Mouse (Mus musculus) heart, postnatal 0 days (tissue): ENCODE measurements around the gene Ankrd17.

Experiments used
- CTCF ChIP-seq: IDR thresholded peaks from 2 replicates; pipeline ENCODE4 v1.5.1; 2016; ENCODE audit warnings: antibody characterized with exemption, control low read depth, low read depth
- EP300 ChIP-seq: IDR thresholded peaks from 2 replicates; pipeline ENCODE4 v1.6.1; 2016; ENCODE audit warnings: antibody characterized with exemption, low read depth

DNA sequence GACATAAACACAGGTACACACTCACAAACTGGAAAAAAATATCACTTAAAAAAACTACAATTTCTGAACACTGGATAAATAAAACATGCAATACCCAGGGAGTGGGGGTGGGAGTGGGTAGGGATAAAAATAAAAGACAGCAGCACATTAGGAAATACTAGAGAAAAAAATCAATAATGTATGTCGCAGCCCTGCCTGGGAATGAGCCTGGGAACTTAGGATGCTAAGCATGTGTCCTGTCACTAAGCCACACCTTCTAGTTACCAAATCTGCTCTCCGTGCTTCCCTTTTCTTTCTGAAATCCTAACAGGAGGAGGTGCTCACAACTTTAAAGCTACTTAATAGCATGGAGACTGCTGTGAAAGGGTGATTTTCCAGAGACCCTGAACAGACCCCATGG is 136.6 kb downstream of the Ankrd17 start:
- no peak for TF ChIP-seq CTCF
- TF ChIP-seq EP300: no peak
